Mouse (Mus musculus): ENCODE data around the gene Gas7. TPM values are rescaled to one million over a fixed set of nuclear protein-coding genes. Genes with fewer than 3 reads are reported as not detected.

The Gas7 gene
- polyA plus RNA-seq, 1 experiment from 2014 or later, result 39.5 TPM

DNA sequence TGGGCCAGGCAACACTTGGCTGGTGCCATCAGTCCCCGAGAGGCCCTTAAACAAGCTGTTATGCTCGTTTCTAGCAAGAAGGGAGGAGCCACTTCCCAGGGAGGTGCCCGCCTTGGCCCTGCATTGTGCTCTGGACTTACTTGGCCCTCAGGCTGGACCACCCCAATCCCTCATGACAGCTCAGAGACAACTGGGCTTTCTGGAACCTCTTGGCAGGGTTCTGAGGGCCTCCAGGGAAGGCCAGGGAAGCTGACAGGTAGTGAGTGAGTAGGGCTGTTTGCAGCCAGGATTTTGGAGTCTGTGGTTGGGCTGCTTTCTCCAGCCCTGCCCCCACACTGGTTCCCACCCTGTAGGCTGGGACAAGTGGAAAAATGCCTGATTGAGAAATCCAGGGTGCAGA is 68.6 kb downstream of the Gas7 start:
- Histone ChIP-seq H3K9ac (ENCODE audit: low read length) (no peak overlapping the region), H3K9me3 (replicated peaks; ENCODE audit: control insufficient read depth, low read length) (no peaks in the 10 kb centered on the region), H3K27ac (ENCODE audit: low read depth, low read length) (no peak overlapping the region), H3K4me2 (ENCODE audit: low read length) (no peak overlapping the region), H3K4me3 (ENCODE audit: low read depth, low read length) (no peak overlapping the region), H3K4me1 (ENCODE audit: control insufficient read depth, insufficient read depth, low read length) (no peaks in the 10 kb centered on the region), H3K36me3 (ENCODE audit: control insufficient read depth, insufficient read depth, low read length) (no peaks in the 10 kb centered on the region), H3K27me3 (replicated peaks; ENCODE audit: control insufficient read depth, insufficient read depth, low read length) (no peaks in the 10 kb centered on the region)
- ATAC-seq (no peak), DNase-seq (ENCODE audit: low spot score) (no peak)
- WGBS, result 41% methylated on average over 3 of the region's 3 CpGs

DNA sequence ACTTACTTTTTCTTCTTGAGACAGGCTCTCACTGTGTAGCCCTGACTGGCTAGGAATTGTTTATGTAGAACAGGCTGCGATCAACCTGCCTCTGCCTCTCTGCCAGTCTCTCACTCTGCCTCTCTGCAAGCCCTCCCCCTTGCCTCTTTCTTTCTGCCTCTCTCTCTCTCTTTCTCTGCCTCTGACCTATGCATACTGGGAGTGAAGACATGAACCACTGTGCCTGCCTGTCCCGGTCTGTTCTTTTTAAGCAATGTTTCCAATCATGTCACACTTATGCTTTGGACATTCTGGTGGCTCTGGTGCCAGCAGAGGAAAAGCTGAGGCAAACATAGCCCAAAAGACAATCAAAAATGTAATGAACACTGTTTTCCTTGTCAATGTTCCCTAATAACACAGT is 69.5 kb downstream of the Gas7 start:
- H3K36me3 ChIP-seq (ENCODE audit: control insufficient read depth, insufficient read depth, low read length), result no peaks in the 10 kb centered on the region
- no peaks in the 10 kb centered on the region for H3K9me3 ChIP-seq (replicated peaks; ENCODE audit: control insufficient read depth, low read length)
- 59% methylated on average over 2 of the region's 2 CpGs for WGBS
- ATAC-seq (no peak), DNase-seq (ENCODE audit: low spot score) (no peak)
- no peak overlapping the region for H3K4me3 ChIP-seq (ENCODE audit: low read depth, low read length)
- H3K9ac ChIP-seq (ENCODE audit: low read length), result no peak overlapping the region
- H3K4me2 ChIP-seq (ENCODE audit: low read length), result no peak overlapping the region
- H3K4me1 ChIP-seq (ENCODE audit: control insufficient read depth, insufficient read depth, low read length), result no peaks in the 10 kb centered on the region
- no peaks in the 10 kb centered on the region for H3K27me3 ChIP-seq (replicated peaks; ENCODE audit: control insufficient read depth, insufficient read depth, low read length)
- H3K27ac ChIP-seq (ENCODE audit: low read depth, low read length), result no peak overlapping the region

DNA sequence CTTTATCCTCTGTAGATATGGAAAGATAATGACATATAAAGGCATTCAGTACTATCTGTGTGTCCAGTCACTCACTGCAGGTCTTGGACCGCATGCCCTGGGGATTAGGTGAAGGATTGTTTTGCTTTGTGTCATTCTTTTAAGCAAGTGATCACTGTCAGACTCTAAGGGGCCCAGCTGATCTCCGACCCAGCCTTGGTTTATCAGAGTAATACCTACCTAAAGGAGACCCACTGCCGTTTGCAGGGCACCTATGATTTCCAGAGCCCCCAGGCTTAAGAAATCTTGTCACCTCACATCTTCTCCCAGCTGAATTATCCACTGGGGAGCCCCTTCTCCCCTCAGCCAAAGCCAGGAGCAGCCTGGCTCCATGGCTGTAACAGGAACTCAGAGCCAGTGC is 70.6 kb downstream of the Gas7 start:
- no peaks in the 10 kb centered on the region for H3K9me3 ChIP-seq (replicated peaks; ENCODE audit: control insufficient read depth, low read length)
- H3K9ac ChIP-seq (ENCODE audit: low read length), result no peak overlapping the region
- no peak for ATAC-seq
- no peaks in the 10 kb centered on the region for H3K27me3 ChIP-seq (replicated peaks; ENCODE audit: control insufficient read depth, insufficient read depth, low read length)
- H3K4me1 ChIP-seq (ENCODE audit: control insufficient read depth, insufficient read depth, low read length), result no peaks in the 10 kb centered on the region
- H3K27ac ChIP-seq (ENCODE audit: low read depth, low read length), result no peak overlapping the region
- WGBS, result 50% methylated on average over 3 of the region's 3 CpGs
- no peak overlapping the region for H3K4me3 ChIP-seq (ENCODE audit: low read depth, low read length)
- no peaks in the 10 kb centered on the region for H3K36me3 ChIP-seq (ENCODE audit: control insufficient read depth, insufficient read depth, low read length)
- no peak for DNase-seq (ENCODE audit: low spot score)
- no peak overlapping the region for H3K4me2 ChIP-seq (ENCODE audit: low read length)

DNA sequence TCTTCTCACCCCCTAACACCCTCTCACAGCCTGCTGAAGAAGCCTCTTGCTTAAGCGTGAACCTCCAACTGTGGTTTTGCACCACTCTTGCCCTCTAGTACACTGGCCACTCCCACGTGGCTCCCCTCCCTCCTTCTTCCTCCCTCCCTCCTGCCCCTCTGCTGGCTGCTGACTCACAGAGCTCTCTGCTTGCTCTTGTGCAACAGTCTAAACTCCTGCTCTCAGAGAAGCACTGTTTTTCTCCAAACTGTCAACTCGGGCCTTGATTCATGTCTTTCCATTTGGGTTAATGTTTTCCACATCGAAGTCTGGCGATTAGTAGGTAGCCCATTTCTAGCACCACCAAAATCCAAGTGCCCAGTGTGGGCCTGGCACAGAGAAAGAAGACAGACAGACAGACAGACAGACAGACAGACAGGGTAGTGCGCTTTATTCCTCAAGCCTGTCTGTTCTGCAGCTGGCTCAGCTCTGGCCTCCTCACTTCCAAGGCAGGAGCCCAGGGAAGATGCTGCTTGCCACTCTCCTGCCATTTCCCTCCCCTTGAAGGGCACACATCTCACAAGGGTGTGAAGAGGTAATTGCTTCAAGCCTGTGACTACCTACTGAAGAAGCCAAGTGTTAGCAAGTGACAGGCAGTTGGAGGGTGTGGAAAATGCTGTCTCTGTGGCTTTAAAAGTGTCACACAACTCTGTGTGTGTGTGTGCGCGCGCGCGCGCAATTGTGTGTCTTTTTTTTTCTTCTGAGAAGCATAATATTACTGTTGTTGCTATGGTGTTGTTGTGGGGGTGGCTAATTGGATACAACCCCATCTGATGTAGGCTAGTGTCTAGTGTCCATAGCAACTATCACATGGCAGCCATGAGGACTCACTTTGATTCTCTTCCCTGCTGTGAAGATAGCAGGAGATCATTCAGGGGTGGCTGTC is 71.6 kb downstream of the Gas7 start:
- Histone ChIP-seq H3K9me3 (replicated peaks; ENCODE audit: control insufficient read depth, low read length) (no peaks in the 10 kb centered on the region), H3K9ac (ENCODE audit: low read length) (no peak overlapping the region), H3K4me1 (ENCODE audit: control insufficient read depth, insufficient read depth, low read length) (no peaks in the 10 kb centered on the region), H3K4me3 (ENCODE audit: low read depth, low read length) (no peak overlapping the region), H3K4me2 (ENCODE audit: low read length) (no peak overlapping the region), H3K27ac (ENCODE audit: low read depth, low read length) (no peak overlapping the region), H3K36me3 (ENCODE audit: control insufficient read depth, insufficient read depth, low read length) (no peaks in the 10 kb centered on the region), H3K27me3 (replicated peaks; ENCODE audit: control insufficient read depth, insufficient read depth, low read length) (no peaks in the 10 kb centered on the region)
- ATAC-seq (no peak), DNase-seq (ENCODE audit: low spot score) (peak; percentile 16)
- 83% methylated on average over 12 of the region's 12 CpGs for WGBS

DNA sequence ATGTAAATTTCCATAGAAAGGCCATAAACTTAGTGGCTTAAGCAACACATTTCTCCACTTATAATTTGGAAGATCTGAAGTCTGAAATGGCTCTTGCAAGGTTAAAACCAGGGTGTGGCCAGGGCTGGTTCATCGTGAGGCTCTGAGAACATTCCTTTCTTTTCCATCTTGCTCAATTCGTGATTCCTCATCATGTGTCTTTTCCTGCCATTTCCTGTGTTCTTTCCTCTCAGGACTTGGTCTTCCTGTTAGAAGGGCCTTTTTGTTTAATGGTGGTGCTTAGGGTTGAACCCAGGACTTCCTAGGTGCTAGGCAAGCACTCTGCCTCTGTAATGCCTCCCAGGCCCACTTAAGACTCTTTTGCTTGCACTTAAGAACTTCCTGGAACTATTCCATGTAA is 76.0 kb downstream of the Gas7 start:
- Histone ChIP-seq H3K4me3 (ENCODE audit: low read depth, low read length) (no peak overlapping the region), H3K4me1 (ENCODE audit: control insufficient read depth, insufficient read depth, low read length) (no peaks in the 10 kb centered on the region), H3K9ac (ENCODE audit: low read length) (no peak overlapping the region), H3K27me3 (replicated peaks; ENCODE audit: control insufficient read depth, insufficient read depth, low read length) (no peaks in the 10 kb centered on the region), H3K27ac (ENCODE audit: low read depth, low read length) (no peak overlapping the region), H3K9me3 (replicated peaks; ENCODE audit: control insufficient read depth, low read length) (no peaks in the 10 kb centered on the region), H3K36me3 (ENCODE audit: control insufficient read depth, insufficient read depth, low read length) (no peaks in the 10 kb centered on the region), H3K4me2 (ENCODE audit: low read length) (no peak overlapping the region)
- no peak for DNase-seq (ENCODE audit: low spot score)
- WGBS, result 89% methylated on average over 2 of the region's 2 CpGs
- no peak for ATAC-seq

DNA sequence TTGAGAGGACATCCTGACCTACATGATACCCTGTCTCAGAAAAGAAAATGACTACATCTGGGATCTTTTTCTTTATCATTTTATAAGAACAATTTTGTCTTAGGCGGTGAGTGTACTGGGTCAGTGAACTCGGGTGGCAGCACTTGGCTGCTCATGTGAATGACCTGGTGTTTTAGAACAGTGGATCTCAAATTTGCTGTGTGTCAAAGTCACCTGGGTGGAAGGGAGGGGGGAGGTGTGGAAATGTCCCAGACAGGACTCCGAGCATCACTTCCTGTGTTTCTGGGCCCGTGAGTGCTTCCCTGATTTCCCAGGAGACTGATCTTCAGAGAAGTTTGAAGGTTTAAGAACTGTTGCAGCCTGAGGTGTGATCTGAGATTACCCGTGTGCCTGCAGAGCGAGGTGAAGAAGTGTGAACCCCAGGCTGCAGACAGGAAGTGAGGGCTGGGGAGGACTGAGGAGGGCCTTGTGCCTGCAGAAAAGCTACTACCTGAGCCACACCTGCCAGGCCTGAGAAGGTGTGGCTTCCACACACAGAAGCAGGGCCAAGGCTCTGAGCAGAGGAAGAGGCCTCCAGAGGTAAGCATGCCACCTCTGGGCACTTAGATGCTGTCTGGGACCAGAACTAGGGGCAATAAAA is 76.8 kb downstream of the Gas7 start:
- Histone ChIP-seq H3K27me3 (replicated peaks; ENCODE audit: control insufficient read depth, insufficient read depth, low read length) (no peaks in the 10 kb centered on the region), H3K4me3 (ENCODE audit: low read depth, low read length) (no peak overlapping the region), H3K4me1 (ENCODE audit: control insufficient read depth, insufficient read depth, low read length) (no peaks in the 10 kb centered on the region), H3K36me3 (ENCODE audit: control insufficient read depth, insufficient read depth, low read length) (no peaks in the 10 kb centered on the region), H3K4me2 (ENCODE audit: low read length) (no peak overlapping the region), H3K27ac (ENCODE audit: low read depth, low read length) (no peak overlapping the region), H3K9ac (ENCODE audit: low read length) (no peak overlapping the region), H3K9me3 (replicated peaks; ENCODE audit: control insufficient read depth, low read length) (no peaks in the 10 kb centered on the region)
- DNase-seq (ENCODE audit: low spot score), result no peak
- WGBS, result 81% methylated on average over 6 of the region's 6 CpGs
- no peak for ATAC-seq

DNA sequence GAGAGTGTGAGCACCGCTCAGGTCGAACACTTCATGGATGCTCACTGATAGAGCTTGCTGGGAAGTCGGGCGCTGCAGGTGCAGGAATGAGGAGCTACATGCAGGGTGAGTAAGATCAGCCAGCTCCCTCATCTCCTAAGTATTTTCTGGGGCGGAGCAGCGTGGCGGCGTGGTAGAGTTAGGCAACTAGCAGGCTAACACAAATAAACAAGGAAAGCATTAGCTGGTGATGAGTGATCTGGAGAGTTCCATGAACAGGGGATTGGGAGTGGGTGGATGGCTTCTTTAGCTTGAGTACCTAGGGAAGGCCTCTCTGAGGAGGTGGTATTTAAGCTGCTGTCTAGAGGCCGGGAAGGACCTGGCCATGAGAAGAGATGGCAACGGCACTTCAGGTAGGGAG is 77.5 kb downstream of the Gas7 start:
- Histone ChIP-seq H3K4me2 (ENCODE audit: low read length) (no peak overlapping the region), H3K27me3 (replicated peaks; ENCODE audit: control insufficient read depth, insufficient read depth, low read length) (no peaks in the 10 kb centered on the region), H3K9me3 (replicated peaks; ENCODE audit: control insufficient read depth, low read length) (no peaks in the 10 kb centered on the region), H3K4me1 (ENCODE audit: control insufficient read depth, insufficient read depth, low read length) (no peaks in the 10 kb centered on the region), H3K36me3 (ENCODE audit: control insufficient read depth, insufficient read depth, low read length) (no peaks in the 10 kb centered on the region), H3K4me3 (ENCODE audit: low read depth, low read length) (no peak overlapping the region), H3K9ac (ENCODE audit: low read length) (no peak overlapping the region), H3K27ac (ENCODE audit: low read depth, low read length) (no peak overlapping the region)
- DNase-seq (ENCODE audit: low spot score) (no peak), ATAC-seq (no peak)
- 87% methylated on average over 10 of the region's 10 CpGs for WGBS

DNA sequence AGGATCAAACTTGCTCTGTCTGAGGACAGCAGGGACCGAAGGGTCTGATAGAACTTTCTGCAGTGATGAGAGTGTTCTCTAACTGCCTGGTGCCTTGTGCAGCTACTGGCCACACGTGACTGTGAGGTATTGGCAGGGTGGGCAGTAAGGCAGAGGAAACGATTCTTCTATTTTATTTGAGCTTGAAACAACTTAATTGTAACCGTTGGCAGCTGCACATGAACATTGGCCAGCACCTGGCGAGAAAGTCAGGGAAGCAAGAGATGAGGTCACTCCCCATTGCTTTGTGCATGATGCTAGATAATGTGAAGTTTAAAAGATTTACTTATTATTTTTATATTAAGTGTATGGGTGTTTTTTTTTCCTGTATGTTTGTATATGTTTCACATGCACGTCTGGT is 77.9 kb downstream of the Gas7 start:
- ATAC-seq, result no peak
- H3K36me3 ChIP-seq (ENCODE audit: control insufficient read depth, insufficient read depth, low read length), result no peaks in the 10 kb centered on the region
- no peak for DNase-seq (ENCODE audit: low spot score)

DNA sequence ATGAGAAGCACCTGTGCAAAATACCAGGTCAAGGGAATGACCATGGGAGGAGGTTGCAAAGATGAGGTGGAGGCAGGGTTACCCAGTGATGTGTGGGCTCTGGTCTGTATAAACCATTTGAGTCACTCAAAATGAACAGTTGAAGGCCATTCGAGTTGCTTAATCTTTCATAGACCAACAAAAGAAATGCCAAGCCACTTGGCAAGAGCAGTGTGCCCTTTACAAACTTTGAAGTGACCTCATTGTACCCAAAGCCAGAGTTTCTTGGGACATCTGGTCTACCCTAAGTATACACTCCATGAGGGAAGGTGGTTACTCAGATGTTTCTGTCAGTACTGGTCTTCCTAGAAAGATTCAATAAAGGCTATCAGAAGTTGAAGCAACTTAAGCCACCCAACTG is 80.5 kb downstream of the Gas7 start:
- H3K9me3 ChIP-seq (replicated peaks; ENCODE audit: control insufficient read depth, low read length), result no peaks in the 10 kb centered on the region
- no peak overlapping the region for H3K27ac ChIP-seq (ENCODE audit: low read depth, low read length)
- no peaks in the 10 kb centered on the region for H3K27me3 ChIP-seq (replicated peaks; ENCODE audit: control insufficient read depth, insufficient read depth, low read length)
- H3K4me1 ChIP-seq (ENCODE audit: control insufficient read depth, insufficient read depth, low read length), result no peaks in the 10 kb centered on the region
- H3K9ac ChIP-seq (ENCODE audit: low read length), result no peak overlapping the region
- ATAC-seq (no peak), DNase-seq (ENCODE audit: low spot score) (no peak)
- no peak overlapping the region for H3K4me3 ChIP-seq (ENCODE audit: low read depth, low read length)
- WGBS, result 83% methylated on average over 1 of the region's 1 CpGs
- H3K4me2 ChIP-seq (ENCODE audit: low read length), result no peak overlapping the region
- H3K36me3 ChIP-seq (ENCODE audit: control insufficient read depth, insufficient read depth, low read length), result no peaks in the 10 kb centered on the region

More for the DNA sequence above, 77.9 kb downstream of the Gas7 start:
- no peaks in the 10 kb centered on the region for H3K4me1 ChIP-seq (ENCODE audit: control insufficient read depth, insufficient read depth, low read length)
- WGBS, result 86% methylated on average over 6 of the region's 6 CpGs
- no peak overlapping the region for H3K4me3 ChIP-seq (ENCODE audit: low read depth, low read length)
- no peaks in the 10 kb centered on the region for H3K27me3 ChIP-seq (replicated peaks; ENCODE audit: control insufficient read depth, insufficient read depth, low read length)
- H3K9me3 ChIP-seq (replicated peaks; ENCODE audit: control insufficient read depth, low read length), result no peaks in the 10 kb centered on the region
- H3K9ac ChIP-seq (ENCODE audit: low read length), result no peak overlapping the region
- no peak overlapping the region for H3K4me2 ChIP-seq (ENCODE audit: low read length)
- no peak overlapping the region for H3K27ac ChIP-seq (ENCODE audit: low read depth, low read length)

Measured in forebrain, embryonic 14.5 days (tissue).